Mouse (Mus musculus) frontal cortex, postnatal 14 days (tissue): ENCODE measurements at regions not wholly inside any gene's neighbourhood (a gene's known extent, or its start where the extent isn't known, plus 50 kb on each side); places are given as distances from the start of the nearest gene placed in this dataset.

ENCODE experiments used
- DNase-seq, 2 experiments: peaks; one replicate each; pipeline ENCODE4 v3.0.0; 2022; ENCODE audit warnings: low spot score in 2 of 2

DNA sequence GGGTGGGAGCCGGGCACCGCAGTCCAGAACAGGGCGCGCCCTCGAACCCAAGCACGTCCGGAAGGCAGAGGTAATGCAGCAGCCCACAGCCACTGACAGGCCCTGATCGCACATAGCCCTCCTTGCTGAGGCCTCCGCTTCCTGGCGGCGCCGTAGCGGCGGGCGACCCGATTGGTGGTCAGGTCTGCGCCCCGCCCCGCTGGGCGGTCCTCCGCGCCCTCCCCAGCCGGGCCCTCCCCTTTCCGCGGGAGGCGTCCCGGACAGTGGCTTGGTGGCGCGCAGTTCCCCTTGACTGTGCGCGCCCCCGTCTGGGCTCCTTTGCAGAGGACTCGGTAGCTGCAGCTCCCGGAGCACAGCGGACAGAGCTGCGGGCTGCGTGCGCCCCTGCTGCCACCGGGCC lies 375.5 kb upstream of the Asap2 start:
- DNase-seq: peak; percentile 50 to 63
